Mouse (Mus musculus) lung, embryonic 16.5 days (tissue): ENCODE measurements around the gene Gtf3a. TPM values are rescaled to one million over a fixed set of nuclear protein-coding genes. Genes with fewer than 3 reads are reported as not detected.

Experiments
- ATAC-seq: fragments of 200-750 bp; cut with Nextera tagmentation; 2 replicates; pipeline ENCODE4 v1.8.0; 2017; ENCODE audit warnings: low read depth, mild to moderate bottlenecking, moderate library complexity
- H3K27ac ChIP-seq: fragments of 300-500 bp; sonication (generic); 2 replicates; pipeline ENCODE4 v1.5.1; 2014; ENCODE audit warnings: mild to moderate bottlenecking, control low read depth, low read length
- H3K27me3 ChIP-seq: fragments of 300-500 bp; sonication (generic); 2 replicates; pipeline ENCODE4 v1.6.1; 2014; ENCODE audit warnings: low read depth, low read length, mixed read lengths; ENCODE audit not compliant: control insufficient read depth, insufficient read depth
- H3K36me3 ChIP-seq: fragments of 300-500 bp; sonication (generic); 2 replicates; pipeline ENCODE4 v1.6.1; 2014; ENCODE audit warnings: low read length; ENCODE audit not compliant: control insufficient read depth, insufficient read depth
- H3K4me1 ChIP-seq: fragments of 300-500 bp; sonication (generic); replicated peaks from 2 replicates; pipeline ENCODE4 v1.6.1; 2014; ENCODE audit warnings: low read length, mixed read lengths; ENCODE audit not compliant: control insufficient read depth, insufficient read depth
- H3K4me2 ChIP-seq: fragments of 300-500 bp; sonication (generic); 2 replicates; pipeline ENCODE4 v1.6.1; 2014; ENCODE audit warnings: low read depth, low read length, control low read depth
- H3K4me3 ChIP-seq: fragments of 300-500 bp; sonication (generic); 2 replicates; pipeline ENCODE4 v1.5.1; 2014; ENCODE audit warnings: mild to moderate bottlenecking, low read length, control low read depth
- H3K9ac ChIP-seq: fragments of 300-500 bp; sonication (generic); 2 replicates; pipeline ENCODE4 v1.6.1; 2014; ENCODE audit warnings: low read length, control low read depth
- H3K9me3 ChIP-seq: fragments of 300-500 bp; sonication (generic); 2 replicates; pipeline ENCODE4 v1.6.1; 2016; ENCODE audit warnings: low read length; ENCODE audit not compliant: control insufficient read depth
- WGBS: fragments of 180-500 bp; shearing (Covaris S2); extraction: QIAGEN DNeasy Blood & Tissue Kit; methylation state at CpG from one replicate; pipeline ENCODE4 v1.1.7; 2014; 5-methylcytosine and 5-hydroxymethylcytosine counted together
- polyA plus RNA-seq: library from polyadenylated mRNA; unstranded; fragments of >200 nt; fragmentation: Nextera tagmentation; extraction: Ambion mirVana; gene quantifications from 2 replicates; pipeline ENCODE4 v1.2.1, GENCODE M21; 2015

The Gtf3a gene
- polyA plus RNA-seq, 1 experiment from 2014 or later: 121 TPM

DNA sequence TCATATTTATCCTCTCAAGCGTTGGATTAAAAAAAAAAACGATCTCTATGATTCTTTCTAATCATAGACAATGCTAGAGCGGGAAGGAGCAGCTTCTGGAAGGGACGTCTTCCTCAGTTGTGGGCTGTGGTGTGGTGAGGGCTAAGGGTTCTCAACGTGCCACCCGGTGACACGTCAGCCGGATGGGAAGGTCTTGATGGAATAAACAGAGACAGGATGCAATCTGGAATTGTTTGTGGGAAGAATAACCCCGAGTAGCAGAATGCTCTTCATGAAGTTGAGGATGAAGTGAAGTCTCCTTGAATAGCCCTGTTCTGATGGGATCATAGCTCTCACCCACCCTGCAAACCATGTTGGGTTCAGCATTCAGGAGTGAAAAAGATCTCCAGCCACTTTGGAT lies 1.8 kb upstream of the Gtf3a start:
- Histone ChIP-seq H3K9me3 (no peaks in the 10 kb centered on the region), H3K36me3 (peaks cover 11% of the 10 kb centered on the region), H3K9ac (no peak overlapping the region), H3K27ac (no peak overlapping the region), H3K4me1 (peaks cover 10% of the 10 kb centered on the region), H3K4me2 (no peak overlapping the region), H3K27me3 (no peaks in the 10 kb centered on the region), H3K4me3 (no peak overlapping the region)
- no peak for ATAC-seq
- WGBS: 77% methylated on average over 9 of the region's 9 CpGs

DNA sequence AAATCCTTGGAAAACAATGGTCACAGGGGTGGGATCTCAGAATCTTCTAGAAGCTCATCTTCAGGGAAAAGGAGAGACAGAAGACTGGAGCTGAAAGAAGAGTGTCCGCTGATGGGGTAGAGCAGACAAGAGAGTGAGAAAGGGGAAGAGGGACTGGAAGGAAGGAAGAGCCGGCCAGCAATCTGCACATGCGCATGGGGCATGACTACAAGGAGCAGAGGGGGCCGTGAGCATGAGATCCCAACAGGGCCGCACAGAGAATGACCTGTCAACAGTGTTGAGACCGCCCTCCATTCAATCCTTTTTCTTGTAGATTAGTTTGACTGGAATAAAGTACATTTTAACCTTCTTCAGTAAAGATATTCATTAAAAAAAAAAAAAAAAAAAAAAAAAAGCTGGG lies 960 bp upstream of the Gtf3a start:
- Histone ChIP-seq H3K36me3 (peaks cover 20% of the 10 kb centered on the region), H3K4me1 (peaks cover 10% of the 10 kb centered on the region), H3K9me3 (no peaks in the 10 kb centered on the region), H3K9ac (no peak overlapping the region), H3K27ac (no peak overlapping the region), H3K27me3 (no peaks in the 10 kb centered on the region), H3K4me2 (no peak overlapping the region), H3K4me3 (no peak overlapping the region)
- no peak for ATAC-seq
- 85% methylated on average over 6 of the region's 6 CpGs for WGBS

DNA sequence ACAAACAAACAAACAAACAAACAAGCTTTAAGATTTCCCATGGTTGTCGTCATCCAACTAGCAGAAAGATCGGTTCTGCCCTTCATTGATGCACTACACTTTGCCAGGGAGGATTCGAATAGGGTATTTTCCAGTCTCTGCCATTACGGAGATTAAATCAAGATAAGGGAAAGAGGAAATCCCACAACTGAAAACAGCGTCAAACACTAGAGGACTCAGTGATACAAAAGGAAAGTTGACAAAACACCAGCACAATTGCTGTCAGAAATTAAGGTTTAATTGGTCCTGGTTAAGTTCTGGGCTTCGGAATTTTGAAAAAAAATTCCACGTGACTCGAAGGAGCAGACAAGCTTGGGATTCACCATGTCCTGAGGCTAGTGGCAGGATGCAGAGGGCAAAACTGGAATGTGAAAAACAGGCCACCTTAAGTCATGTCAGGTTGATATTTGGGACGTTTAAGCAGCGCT lies 383 bp upstream of the Gtf3a start:
- ATAC-seq: no peak
- peak overlapping the region; percentile 73 for H3K27ac ChIP-seq
- H3K9ac ChIP-seq: peak overlapping the region; percentile 87
- WGBS: 14% methylated on average over 10 of the region's 10 CpGs
- peaks cover 10% of the 10 kb centered on the region for H3K4me1 ChIP-seq
- H3K27me3 ChIP-seq: no peaks in the 10 kb centered on the region
- H3K4me3 ChIP-seq: peak overlapping the region; percentile 78
- no peaks in the 10 kb centered on the region for H3K9me3 ChIP-seq
- H3K4me2 ChIP-seq: peak overlapping the region; percentile 83
- peaks cover 25% of the 10 kb centered on the region for H3K36me3 ChIP-seq

DNA sequence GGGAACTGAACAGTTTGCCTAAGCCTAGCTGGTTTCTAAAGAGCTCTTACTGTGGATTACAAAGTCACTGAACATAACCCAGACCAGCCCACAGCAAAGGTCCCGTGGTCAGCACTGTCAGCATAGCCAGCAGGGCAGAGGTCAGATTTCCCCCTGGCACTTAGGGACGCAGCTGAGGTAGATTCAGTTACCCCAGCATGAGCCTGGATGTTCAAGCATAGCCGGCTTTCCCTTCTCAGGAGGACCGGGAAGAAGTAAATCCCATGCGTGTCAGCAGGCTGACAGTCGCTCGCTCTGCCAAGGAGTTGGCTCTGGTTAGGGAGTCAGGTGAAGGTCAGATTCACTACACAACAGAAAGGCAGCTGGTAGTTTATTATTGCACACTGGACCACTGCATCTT lies 6.1 kb downstream of the Gtf3a start:
- 87% methylated on average over 7 of the region's 7 CpGs for WGBS
- no peak overlapping the region for H3K9ac ChIP-seq
- H3K4me1 ChIP-seq: peaks cover 5% of the 10 kb centered on the region
- H3K4me3 ChIP-seq: no peak overlapping the region
- no peak overlapping the region for H3K27ac ChIP-seq
- no peaks in the 10 kb centered on the region for H3K9me3 ChIP-seq
- H3K36me3 ChIP-seq: peaks cover 71% of the 10 kb centered on the region
- no peak for ATAC-seq
- H3K4me2 ChIP-seq: no peak overlapping the region
- H3K27me3 ChIP-seq: no peaks in the 10 kb centered on the region

DNA sequence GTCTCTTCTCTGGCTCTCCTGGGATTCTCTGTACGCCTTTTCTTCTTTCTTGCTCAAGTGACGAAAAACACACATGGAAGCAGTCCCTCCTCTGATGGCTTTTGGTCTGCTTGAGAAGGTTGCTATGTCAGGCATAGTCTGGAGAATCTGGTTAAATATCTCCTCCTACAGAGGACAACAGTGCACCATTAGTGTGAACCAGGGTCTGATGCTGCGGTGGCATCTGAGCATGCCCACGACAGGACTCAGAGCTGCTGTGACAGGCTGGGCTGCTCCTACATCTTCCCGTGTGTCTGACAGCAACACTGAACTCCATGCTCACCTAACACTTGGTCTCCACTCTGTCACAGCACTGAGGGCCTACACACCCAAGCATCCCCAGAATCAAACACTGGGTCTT lies 7.2 kb downstream of the Gtf3a start:
- no peak overlapping the region for H3K9ac ChIP-seq
- H3K27ac ChIP-seq: no peak overlapping the region
- ATAC-seq: no peak
- WGBS: 81% methylated on average over 5 of the region's 5 CpGs
- H3K4me2 ChIP-seq: no peak overlapping the region
- H3K36me3 ChIP-seq: peaks cover 68% of the 10 kb centered on the region
- H3K4me1 ChIP-seq: no peaks in the 10 kb centered on the region
- no peak overlapping the region for H3K4me3 ChIP-seq
- no peaks in the 10 kb centered on the region for H3K27me3 ChIP-seq
- H3K9me3 ChIP-seq: no peaks in the 10 kb centered on the region

DNA sequence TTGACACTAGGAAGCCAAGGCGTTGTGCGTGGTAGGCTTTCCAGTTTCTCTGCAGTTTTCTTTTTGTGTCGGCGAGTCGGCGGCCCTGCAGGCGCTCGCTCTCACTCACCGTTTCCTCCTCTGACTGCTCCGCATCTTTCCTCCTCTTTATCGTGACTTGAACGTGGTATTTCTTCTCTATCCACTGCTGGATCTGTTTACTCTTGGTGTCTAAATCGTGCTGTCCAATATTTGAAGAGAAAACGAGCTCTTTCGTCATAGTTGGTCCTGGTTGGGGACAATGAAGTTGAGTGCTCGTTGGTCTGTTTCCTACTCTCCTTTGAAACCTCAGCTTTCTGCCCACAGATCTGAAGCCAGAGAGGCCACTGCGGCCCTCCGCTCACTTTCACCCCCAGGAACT lies 8.2 kb downstream of the Gtf3a start:
- H3K27me3 ChIP-seq: no peaks in the 10 kb centered on the region
- no peak for ATAC-seq
- H3K36me3 ChIP-seq: peaks cover 59% of the 10 kb centered on the region
- no peak overlapping the region for H3K27ac ChIP-seq
- H3K9me3 ChIP-seq: no peaks in the 10 kb centered on the region
- H3K4me2 ChIP-seq: no peak overlapping the region
- 84% methylated on average over 18 of the region's 18 CpGs for WGBS
- H3K4me3 ChIP-seq: no peak overlapping the region
- H3K9ac ChIP-seq: no peak overlapping the region
- H3K4me1 ChIP-seq: no peaks in the 10 kb centered on the region

DNA sequence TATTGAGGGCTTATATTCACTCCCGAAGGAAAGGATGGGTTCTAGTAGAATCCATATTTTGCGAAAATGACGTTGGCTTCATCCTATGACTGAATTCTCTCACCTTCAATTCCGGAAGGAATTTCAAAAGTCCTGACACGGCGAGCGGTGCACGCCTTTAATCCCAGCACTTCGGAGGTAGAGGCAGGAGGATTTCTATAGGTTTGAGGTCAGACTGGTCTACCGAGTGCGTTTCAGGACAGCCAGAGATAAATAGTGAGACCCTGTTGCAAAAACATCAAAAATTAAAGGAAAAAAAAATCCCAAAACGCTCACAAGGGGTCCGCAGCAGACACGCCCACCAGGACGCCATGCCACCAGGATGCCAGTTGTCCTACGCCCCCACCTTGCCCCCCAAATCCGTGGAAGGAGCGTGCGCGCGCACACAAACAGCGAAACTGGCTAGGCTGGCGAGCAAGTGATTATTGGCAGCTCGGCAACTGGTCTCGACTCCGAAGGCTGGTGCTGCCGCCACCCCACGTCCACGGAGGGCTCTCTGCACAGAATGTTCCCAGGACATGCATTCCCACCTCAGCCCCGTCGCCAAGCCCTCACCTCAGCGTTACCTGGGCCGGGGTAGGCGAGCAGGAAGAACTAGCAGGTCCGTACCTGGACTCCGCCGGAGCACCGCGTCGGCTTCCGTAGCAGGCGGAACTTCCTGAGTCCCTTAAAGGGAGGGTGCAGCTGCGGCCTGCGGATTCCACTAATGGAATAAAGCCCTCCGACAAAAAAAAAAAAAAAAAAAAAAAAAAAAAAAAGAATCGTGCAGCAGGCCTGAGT lies 14.9 kb downstream of the Gtf3a start, which contains the start of gene Mtif3:
TSS of gene Mtif3 (minus strand) at position 683 of the 819 bp plus-strand sequence.
- WGBS: under 1% methylated on average over 46 of the region's 46 CpGs
- ATAC-seq: peak; percentile 85
- H3K27ac ChIP-seq: peak within 1 kb of the TSS; percentile 73
- H3K4me2 ChIP-seq: peak within 1 kb of the TSS; percentile 84
- peaks cover 7% of the 10 kb centered on the region; the same call in 1 of the 2 replicates for H3K36me3 ChIP-seq
- no peaks in the 10 kb centered on the region; the same call in 1 of the 2 replicates for H3K9me3 ChIP-seq
- peak within 1 kb of the TSS; percentile 97 for H3K4me3 ChIP-seq
- H3K9ac ChIP-seq: peak within 1 kb of the TSS; percentile 94
- peaks cover 5% of the 10 kb centered on the region for H3K4me1 ChIP-seq
- no peaks in the 10 kb centered on the region for H3K27me3 ChIP-seq

DNA sequence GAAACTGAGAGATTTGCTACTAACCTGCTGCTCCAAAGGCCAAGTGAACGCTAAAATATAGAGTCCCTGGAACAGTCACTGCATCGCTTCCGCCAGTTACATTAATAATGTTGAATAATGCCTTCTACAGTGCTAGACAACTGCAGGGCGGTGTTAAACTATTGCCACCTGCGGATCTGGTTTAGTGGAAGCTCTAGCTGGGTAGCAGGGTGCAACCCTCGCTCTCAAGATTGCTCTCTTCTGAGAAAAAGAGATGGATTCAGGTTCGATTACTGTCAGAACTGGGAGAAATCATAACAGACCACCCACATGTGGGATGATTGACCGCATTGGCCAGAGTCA lies 15.5 kb downstream of the Gtf3a start:
- 50% methylated on average over 8 of the region's 8 CpGs for WGBS
- H3K27ac ChIP-seq: no peak overlapping the region
- H3K4me2 ChIP-seq: peak overlapping the region; percentile 84
- peak overlapping the region; percentile 97 for H3K4me3 ChIP-seq
- peak; percentile 14; the same call in 1 of the 2 replicates for ATAC-seq
- H3K9ac ChIP-seq: peak overlapping the region; percentile 94
- H3K36me3 ChIP-seq: peaks cover 2% of the 10 kb centered on the region; the same call in 1 of the 2 replicates
- no peaks in the 10 kb centered on the region; the same call in 1 of the 2 replicates for H3K9me3 ChIP-seq
- peaks cover 5% of the 10 kb centered on the region for H3K4me1 ChIP-seq
- H3K27me3 ChIP-seq: no peaks in the 10 kb centered on the region

DNA sequence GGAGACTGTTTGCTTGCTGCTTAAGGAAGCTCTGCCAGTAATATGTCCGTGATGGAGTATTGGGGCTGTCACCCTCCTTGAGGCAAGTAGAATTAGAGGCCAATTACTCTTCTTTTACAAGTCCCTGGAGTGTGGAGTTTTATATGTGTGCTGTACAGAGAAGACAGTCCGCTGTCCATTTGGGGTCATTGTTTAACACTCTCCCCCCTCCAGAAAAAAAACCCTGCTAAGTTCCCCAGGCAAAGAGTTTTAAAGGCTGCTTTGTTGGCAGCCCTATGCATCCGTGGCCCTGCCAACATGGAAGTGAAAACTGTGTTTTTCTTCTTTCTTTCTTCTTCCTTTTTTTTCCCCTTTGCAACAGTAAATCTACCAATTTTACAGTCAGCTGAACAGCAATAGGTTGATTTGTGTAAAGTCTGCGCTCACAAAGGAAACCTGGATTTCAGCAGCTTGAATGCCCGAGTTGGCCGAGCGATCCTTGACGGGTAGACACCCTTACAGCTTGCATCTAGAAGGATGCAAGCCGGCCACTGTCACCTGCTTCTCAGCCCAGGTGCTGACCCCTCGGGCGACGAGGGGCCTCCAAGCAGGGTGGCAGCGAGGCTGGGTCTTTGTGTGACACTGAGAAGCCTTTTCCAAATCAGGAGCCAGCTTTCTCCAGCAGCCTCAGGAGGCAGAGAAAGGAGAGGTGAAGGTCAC lies 20.4 kb downstream of the Gtf3a start:
- Histone ChIP-seq H3K4me1 (peaks cover 4% of the 10 kb centered on the region; the same call in 1 of the 2 replicates), H3K9ac (no peak overlapping the region), H3K27me3 (no peaks in the 10 kb centered on the region), H3K27ac (no peak overlapping the region), H3K9me3 (no peaks in the 10 kb centered on the region; the same call in 1 of the 2 replicates), H3K4me3 (no peak overlapping the region), H3K4me2 (no peak overlapping the region), H3K36me3 (no peaks in the 10 kb centered on the region)
- ATAC-seq: no peak
- WGBS: 72% methylated on average over 13 of the region's 13 CpGs
